Mouse (Mus musculus) layer of hippocampus, postnatal 10 days (tissue): ENCODE measurements around the gene Rab5c. TPM values are rescaled to one million over a fixed set of nuclear protein-coding genes. Genes with fewer than 3 reads are reported as not detected.

ENCODE experiments used
- DNase-seq, 2 experiments: peaks; one replicate each; pipeline ENCODE4 v3.0.0; 2021; ENCODE audit warnings: low spot score in 2 of 2
- total RNA-seq, 2 experiments: library from RNA; stranded (reverse); gene quantifications; 2 replicates each; pipeline ENCODE4 v1.2.3; 2021

Gene Rab5c
- total RNA-seq, 2 experiments from 2014 or later = 152 to 165 TPM

DNA sequence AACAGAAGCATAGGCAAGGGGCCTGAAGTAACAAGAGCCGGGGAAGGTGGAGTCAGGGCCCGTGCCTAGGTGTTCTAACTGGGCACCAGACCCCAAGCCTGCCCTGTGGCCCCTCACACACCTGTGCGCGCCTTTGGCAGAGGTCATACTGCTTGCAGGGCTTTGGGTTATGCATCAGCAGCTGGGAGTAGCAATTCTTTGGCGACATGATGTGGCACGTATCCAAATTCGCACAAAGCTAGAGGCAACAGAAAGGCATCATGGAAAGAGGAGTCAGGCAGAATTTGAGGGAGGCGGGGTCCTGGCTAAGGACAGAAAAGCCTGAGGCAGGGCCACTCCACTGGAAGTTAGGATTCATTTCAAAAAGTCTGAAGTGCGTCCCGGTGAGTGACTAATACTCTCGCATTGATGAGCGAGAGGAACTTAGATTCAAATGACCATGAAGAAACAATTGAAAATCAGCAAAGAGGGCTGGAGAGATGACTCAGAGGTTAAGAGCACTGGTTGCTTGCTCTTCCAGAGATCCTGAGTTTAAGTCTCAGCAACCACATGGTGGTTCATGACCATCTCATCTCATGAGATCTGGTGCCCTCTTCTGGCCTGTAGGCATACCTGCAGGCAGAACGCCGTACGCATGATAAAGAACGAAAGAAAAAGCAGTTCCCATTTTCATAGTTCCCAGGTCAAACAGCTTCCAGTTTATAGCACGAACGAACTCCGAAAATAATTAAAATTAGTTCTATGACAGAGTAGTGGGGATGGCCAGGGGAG, 35.7 kb downstream of the Rab5c start:
- DNase-seq = peak; percentile 70 to 79

DNA sequence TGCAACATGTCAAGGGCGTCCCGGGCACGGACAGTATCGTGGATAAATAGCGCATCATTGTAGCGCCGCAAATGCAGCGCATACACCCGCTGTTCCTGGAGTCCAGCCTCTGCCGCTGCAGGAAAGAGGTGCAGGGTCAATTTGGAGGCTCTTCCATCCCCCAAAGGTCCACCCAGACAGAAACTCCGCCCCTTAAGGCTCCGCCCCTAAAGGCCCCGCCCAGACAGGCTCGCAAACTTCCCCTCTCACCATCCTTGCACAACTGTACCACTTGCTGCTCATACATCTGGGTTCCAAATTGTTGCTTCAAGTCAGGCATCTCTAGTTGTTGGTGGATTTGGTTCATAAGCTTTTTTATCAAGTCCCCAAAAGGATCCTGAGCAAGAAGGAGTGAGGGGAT, 36.7 kb downstream of the Rab5c start:
- peak in 1 of 2 experiments; percentile 46 for DNase-seq

DNA sequence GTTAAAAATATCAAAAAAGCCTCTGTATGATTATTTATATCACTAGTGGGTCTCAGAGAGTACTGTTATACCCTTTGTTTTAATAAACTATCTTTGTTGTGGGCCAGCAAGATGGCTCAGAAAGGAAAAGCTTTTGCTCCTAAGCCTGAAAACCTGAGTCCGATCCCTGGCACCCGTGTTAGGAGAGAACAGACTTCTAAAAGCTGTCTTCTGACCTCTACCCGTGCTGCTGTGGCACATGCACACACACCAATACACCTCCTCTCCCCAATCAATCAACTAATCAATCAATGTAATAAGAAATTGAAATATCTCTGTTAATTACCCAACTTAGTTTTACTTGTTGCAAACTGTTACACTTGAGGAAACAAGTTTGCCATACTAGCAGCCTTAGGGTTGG, 37.3 kb downstream of the Rab5c start:
- DNase-seq = no peak

DNA sequence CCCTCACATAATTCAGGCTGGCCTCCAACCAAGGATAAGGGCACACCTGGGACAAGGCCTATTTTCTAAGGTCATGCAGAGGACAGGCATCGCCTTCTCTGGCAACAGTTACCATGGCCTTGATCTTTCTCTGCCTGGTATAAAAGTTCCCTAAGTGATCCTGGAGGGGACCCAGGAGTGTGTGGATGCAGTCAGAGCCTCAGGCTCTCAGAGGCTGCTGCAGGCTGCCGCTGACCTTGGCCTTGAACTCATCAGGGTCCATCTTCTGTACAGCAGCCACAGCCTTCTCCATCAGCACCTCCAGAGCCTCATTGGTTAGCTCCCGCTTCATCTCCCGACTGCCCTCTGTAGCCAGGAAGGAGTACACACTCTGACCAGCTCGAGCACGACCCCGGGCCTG, 40.1 kb downstream of the Rab5c start:
- no peak for DNase-seq

DNA sequence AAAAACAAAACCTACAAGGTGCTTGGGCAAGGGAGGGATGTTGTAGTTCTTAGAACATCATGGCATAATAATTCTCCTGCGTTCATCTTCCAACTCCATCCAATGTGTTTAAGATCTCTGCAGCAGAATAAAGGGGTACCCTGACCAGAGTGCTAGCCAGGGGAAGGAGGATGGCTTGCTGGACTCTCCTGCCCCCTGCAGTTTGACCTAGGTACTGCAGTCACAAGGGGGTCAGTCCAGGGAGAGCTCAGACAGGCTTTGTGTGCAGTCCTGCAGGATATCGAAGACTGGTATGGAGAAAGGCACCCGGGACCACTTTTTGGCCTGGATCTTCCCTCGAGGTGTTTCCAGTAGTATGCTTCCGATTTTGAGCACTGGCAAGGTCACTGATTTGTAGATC, 43.1 kb downstream of the Rab5c start:
- peak; percentile 90 to 91 for DNase-seq

DNA sequence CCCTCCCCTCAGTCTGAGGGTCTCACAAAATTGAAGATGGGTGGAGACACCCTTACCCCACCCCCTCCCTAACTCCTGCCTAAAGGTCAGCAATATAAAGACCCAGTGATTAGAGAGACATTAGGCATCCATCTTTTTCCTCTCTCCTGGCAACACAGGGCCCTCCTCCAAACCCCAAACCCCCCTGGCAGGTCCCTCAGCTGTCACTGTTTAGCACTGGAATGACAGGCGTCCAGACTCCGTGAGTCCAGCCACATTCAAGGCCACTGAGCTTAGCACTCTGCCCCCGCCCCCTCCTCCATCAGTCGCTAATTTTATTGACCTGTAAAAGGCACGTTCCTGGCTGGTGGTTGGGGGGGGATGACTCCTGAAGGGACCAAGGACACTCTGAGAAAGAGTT, 44.9 kb downstream of the Rab5c start:
- DNase-seq = no peak

DNA sequence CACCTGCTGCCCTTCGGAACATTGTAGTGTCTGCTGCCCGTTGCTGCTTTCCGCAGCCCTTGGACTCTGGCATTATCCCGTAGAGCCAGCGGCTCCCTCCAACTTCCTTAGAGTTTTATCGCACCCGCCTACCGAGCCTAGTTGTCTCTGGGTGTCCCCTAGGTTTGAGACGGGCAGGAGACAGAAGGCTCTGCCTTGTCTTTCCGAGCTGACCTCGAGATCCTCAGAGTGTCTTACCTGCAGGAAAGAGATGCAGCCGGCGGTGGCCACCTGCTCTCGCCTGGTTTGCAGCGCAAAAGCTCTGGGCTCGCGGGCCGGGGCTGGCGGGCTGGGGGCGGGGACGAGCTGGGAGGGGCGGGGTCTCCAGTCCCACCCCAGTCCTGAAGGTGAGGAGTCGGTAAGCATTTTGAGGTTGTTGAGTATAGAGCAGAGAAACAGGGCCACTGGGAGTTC, 45.8 kb downstream of the Rab5c start, which contains the start of gene Zfp385c:
Gene Zfp385c (minus strand): TSS at position 292 of the 453 bp plus-strand sequence.
- no peak for DNase-seq

DNA sequence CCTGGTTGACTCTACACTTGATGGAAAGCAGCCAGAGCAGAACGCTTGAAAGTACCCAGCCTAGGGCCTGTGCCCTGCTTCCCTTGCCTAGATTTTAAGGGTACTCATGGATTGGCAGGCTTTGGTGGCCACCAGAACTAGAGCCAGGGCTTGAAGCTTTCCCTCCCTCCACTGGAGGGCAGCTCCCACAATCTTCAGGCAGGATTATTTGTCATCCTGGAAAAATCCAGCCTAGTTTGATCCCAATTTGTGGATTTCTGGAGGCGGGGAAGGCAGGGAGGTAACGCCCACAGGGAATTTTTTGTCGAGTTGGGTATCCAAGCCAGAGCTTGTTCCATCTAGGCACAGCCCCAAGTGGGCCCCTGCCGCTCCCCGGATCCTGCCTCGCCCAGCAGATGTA, 47.6 kb downstream of the Rab5c start:
- DNase-seq = no peak

DNA sequence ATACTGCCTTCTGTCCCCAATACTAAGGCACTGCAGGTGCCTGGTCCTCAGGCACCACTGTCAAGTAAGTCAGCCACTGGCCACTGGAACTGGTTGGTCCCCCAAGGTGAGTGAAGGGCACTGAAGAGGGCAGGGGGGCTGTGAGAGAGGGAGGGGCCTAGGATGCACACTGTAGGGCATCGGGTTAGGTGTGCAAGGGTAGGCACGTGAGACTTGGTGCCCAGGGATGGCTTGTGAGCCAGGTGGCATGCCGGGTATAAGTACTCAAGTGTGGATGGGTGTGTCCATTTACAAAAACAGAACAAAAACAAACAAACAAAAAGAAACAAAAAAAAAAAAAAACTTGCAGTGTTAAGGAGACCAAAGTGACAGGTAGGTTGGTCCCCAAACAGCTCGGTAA, 49.6 kb downstream of the Rab5c start:
- no peak for DNase-seq

DNA sequence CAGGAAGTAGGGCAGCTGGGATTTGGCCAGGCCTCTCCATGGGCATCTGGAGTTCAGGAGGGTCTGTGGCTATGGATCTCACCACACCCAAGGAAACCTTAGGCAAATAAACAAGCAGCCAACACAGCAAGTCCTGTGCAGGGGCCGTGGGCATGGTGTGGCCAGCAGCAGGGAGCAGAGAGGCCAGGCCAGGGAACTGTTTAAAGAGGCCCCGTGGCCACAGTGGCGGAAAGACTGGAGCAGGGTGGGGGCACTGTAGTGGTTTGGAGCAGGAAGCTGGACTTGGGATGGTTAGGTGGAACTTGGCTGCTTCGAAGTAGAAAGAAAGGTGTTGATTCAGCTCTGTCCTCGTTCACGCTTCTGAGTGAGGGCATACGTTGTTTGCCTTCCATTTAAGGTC, 50.8 kb downstream of the Rab5c start:
- no peak for DNase-seq

DNA sequence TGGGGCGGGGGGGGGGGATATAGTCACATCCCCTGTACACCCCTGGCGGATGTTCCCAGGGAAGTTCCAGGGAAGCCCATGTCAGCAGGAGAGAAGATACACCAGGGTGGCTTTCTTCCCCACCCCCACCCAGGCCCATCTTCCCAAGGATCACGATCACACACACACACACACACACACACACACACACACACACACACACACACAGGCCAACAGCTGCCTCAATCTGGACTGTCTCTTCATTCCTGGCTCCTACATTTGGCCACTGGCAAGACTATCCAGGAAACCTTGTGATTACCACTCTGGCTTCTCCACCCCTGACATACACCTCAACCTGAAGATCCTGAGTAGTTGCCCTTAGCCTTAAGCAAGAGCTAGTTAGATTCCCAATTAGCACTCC, 52.6 kb downstream of the Rab5c start:
- DNase-seq = no peak

DNA sequence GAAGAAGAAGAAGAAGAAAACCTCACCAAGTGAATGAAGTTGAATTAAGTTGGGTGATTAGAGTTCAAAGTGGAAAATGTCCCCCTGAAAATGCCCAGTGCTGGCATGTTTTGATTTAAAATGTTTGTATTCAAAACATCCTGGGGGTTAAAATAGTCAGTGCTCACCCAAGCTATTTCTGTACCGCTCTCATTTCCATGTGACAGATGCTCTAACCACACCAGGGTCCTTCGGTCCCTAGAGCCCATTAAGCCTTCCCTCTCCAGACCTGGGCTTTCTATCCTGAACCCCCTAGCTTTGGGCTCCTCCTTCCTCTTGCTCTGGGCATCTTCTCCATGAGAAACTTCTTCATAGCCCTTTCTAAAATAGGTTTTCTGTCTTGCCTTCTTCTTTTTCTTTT, 53.9 kb downstream of the Rab5c start:
- no peak for DNase-seq

DNA sequence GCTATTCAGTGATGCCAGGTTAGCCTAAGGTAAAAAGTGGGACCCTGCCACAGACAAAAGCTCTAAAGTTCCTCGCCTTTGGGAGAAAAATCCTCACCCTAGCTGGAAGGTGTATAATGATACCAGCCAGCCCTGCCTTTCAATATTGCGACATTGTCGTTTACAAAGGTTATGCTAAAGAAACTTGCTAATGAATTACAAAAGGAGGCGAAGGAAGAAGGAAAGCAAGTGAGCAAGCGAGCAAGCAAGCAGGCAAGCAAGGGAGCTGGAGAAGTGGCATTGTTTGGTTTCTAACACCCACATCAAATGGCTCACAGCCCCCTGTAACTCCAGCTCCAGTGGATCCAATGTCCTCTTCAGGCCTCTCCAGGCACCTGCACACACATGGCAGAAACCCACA, 55.5 kb downstream of the Rab5c start:
- DNase-seq = no peak

DNA sequence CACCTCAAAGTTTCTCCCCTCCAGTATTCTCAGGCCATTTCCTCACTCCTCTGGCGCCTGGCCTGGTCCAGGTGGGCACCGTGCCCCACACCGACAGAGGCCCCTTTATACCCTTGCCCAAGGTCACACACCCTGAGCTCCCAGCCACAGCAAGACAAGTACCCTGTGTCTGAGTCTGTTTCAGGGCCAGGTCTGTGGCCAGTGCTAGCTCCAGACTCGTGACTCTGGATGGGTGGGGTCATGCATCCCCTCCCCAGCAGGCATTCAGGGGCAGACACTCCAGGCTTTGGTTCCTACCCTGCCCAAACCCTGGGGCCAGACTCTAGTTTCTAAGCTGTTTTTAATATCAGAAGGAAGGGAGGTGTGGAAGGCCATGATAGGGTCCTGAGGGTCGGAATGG, 56.2 kb downstream of the Rab5c start:
- DNase-seq = no peak

DNA sequence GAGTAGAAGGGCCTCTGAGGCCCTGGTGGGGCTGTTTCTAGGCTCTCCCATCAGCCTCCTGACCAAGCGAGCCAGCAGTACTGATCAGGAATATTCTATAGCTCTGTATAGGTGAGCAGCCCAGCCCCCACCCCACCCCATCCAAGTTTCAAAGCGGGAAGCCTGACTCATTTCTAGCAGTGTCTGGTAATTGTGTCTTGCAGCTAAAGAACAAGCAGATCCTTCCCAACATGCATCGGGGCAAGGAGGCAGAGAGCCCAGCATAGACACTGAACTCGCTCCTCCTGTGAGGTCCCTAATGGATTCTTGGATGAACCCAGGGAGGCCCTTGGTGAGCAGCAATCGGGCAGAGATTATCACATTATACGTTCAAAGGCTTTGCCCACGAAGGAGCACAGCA, 60.2 kb downstream of the Rab5c start:
- no peak for DNase-seq

DNA sequence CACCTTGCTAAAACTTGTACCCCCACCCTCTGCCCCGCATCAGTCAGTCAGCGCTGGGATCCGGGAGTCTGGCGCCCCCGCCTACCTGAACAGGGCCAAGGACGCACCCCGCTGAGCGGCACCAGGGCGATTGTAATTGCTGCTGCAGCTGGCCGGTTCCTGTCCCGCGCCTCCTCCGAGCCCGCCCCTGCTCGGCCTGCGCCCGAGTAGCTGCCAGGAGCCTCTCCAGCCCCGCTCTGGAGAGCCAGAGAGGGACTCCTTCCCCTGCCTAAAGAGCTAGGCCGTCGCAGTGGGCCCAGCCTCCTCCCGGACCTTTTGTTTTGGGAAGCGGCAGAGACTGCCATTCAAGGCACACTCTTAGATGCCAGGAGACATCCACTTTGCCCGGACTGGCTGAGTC, 64.8 kb downstream of the Rab5c start:
- peak in 1 of 2 experiments; percentile 44 for DNase-seq

DNA sequence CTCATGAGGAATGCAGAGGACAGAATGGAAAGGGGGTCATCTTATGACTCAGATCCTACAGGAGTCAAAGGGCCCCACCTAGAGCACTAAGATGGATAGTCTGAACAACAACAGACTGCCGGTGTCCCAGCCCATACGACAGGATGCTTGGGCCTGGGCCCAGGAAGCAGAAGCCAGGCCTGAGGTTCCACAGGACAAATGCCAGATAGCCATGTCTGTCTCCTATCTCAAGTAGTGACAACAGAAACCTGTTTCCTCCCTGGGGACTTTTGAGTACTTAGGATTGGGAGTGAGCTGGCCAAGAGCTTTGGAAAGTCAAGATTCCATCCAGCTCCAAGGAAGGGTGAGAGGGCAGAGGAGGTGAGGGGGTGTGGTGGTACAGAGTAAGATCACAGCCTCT, 66.1 kb downstream of the Rab5c start:
- no peak for DNase-seq

DNA sequence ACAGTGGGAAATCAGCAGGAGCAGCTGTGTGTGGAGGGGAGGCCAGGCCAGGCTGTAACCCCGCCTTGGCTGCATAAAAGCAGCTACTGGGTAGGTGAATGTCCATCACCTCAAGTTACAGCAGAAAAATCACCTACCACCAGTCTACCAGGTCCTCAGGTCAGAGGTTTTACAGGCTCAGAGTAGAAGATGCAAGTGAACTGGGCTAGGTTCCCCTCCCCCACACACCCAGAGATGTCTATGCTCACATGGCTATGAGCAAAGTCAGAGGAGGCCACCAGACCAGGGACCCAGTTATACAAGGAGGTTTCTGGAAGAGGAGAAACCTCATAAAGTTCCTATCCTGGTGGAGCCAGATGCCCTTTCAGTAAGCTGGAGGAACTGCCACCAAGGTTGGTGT, 67.0 kb downstream of the Rab5c start:
- no peak for DNase-seq

Other genes starting within 250 kb of the Rab5c start
- gene Acly, start 210.2 kb downstream of the Rab5c start, total RNA-seq = 100 to 1,000 TPM; 127 to 134 TPM
- 1 to 10 TPM; 1.0 to 1.6 TPM for gene Ttc25, start 192.6 kb downstream of the Rab5c start, total RNA-seq
- 10 to 100 TPM; 88.0 to 92.7 TPM for gene Cnp, start 163.3 kb downstream of the Rab5c start, total RNA-seq
- 10 to 100 TPM; 25.6 to 27.9 TPM for gene Nkiras2, start 119.0 kb downstream of the Rab5c start, total RNA-seq
- gene Dnajc7, start 118.0 kb downstream of the Rab5c start, total RNA-seq = 100 to 1,000 TPM; 250 to 255 TPM
- under 1 TPM; 0.54 to 0.57 TPM for gene Zfp385c, start 45.8 kb downstream of the Rab5c start, total RNA-seq
- gene Dhx58, start 33.9 kb downstream of the Rab5c start, total RNA-seq = 1 to 10 TPM; 1.2 to 1.9 TPM
- 10 to 100 TPM; 61.6 to 66.2 TPM for gene Kat2a, start 25.8 kb downstream of the Rab5c start, total RNA-seq
- gene Hspb9, start 24.4 kb downstream of the Rab5c start, total RNA-seq = not detected
- 1 to 10 TPM; 1.5 to 2.2 TPM for gene Kcnh4, start 21.7 kb upstream of the Rab5c start, total RNA-seq
- gene Hcrt, start 24.7 kb upstream of the Rab5c start, total RNA-seq = under 1 TPM in 1 of 2 experiments, not detected in 1; 0.62 TPM
- 1 to 10 TPM; 5.5 to 7.2 TPM for gene Ghdc, start 32.7 kb upstream of the Rab5c start, total RNA-seq
- gene Stat5b, start 112.5 kb upstream of the Rab5c start, total RNA-seq = 10 to 100 TPM; 12.2 to 13.0 TPM
- 1 to 10 TPM; 2.4 to 3.9 TPM for gene Stat5a, start 121.1 kb upstream of the Rab5c start, total RNA-seq
- gene Stat3, start 201.3 kb upstream of the Rab5c start, total RNA-seq = 10 to 100 TPM; 35.9 to 39.0 TPM
- gene Cavin1, start 232.7 kb upstream of the Rab5c start, total RNA-seq = 10 to 100 TPM; 20.5 to 20.6 TPM